Mouse (Mus musculus) heart, postnatal 0 days (tissue): ENCODE results near the gene Magi1. TPM values are rescaled to one million over a fixed set of nuclear protein-coding genes. Genes with fewer than 3 reads are reported as not detected.
A peak's percentile ranks its signal among the peaks of the same experiment; 100 is the strongest.
"Not testable (repeated sequence)": the region's sequence is repeated elsewhere in the genome, so short reads cannot be mapped to it uniquely, and the experiment has no call there.

Source experiments
- ATAC-seq: fragments of 200-750 bp; cut with Nextera tagmentation; 2 replicates; pipeline ENCODE4 v1.8.0; 2017; ENCODE audit warnings: low read depth, moderate number of reproducible peaks, moderate library complexity; ENCODE audit not compliant: insufficient read depth
- DNase-seq: peaks from one replicate; pipeline ENCODE4 v3.0.0-alpha.2; 2016; ENCODE audit warnings: low spot score
- H3K27ac ChIP-seq: fragments of 300-500 bp; sonication (generic); 2 replicates; pipeline ENCODE4 v1.5.1; 2014; ENCODE audit warnings: low read depth, mild to moderate bottlenecking
- H3K27me3 ChIP-seq: fragments of 300-500 bp; sonication (generic); 2 replicates; pipeline ENCODE4 v1.6.1; 2014; ENCODE audit warnings: low read length, mixed read lengths; ENCODE audit not compliant: control insufficient read depth, insufficient read depth
- H3K36me3 ChIP-seq: fragments of 300-500 bp; sonication (generic); replicated peaks from 2 replicates; pipeline ENCODE4 v1.6.1; 2014; ENCODE audit warnings: low read length, mixed read lengths; ENCODE audit not compliant: control insufficient read depth, insufficient read depth
- H3K4me1 ChIP-seq: fragments of 300-500 bp; sonication (generic); 2 replicates; pipeline ENCODE4 v1.6.1; 2014; ENCODE audit warnings: antibody characterized with exemption; ENCODE audit not compliant: control insufficient read depth, insufficient read depth
- H3K4me2 ChIP-seq: fragments of 300-500 bp; sonication (generic); 2 replicates; pipeline ENCODE4 v1.6.1; 2014; ENCODE audit warnings: low read depth, mild to moderate bottlenecking, low read length, moderate library complexity
- H3K4me3 ChIP-seq: fragments of 300-500 bp; sonication (generic); 2 replicates; pipeline ENCODE4 v1.5.1; 2014; ENCODE audit warnings: low read depth, low read length
- H3K9ac ChIP-seq: fragments of 300-500 bp; sonication (generic); replicated peaks from 2 replicates; pipeline ENCODE4 v1.6.1; 2014; ENCODE audit warnings: low read depth, low read length, mixed read lengths
- H3K9me3 ChIP-seq: fragments of 300-500 bp; sonication (generic); replicated peaks from 2 replicates; pipeline ENCODE4 v1.6.1; 2016; ENCODE audit warnings: low read length; ENCODE audit not compliant: control insufficient read depth
- CTCF ChIP-seq: IDR thresholded peaks from 2 replicates; pipeline ENCODE4 v1.5.1; 2016; ENCODE audit warnings: antibody characterized with exemption, control low read depth, low read depth
- EP300 ChIP-seq: IDR thresholded peaks from 2 replicates; pipeline ENCODE4 v1.6.1; 2016; ENCODE audit warnings: antibody characterized with exemption, low read depth
- WGBS: fragments of 180-500 bp; shearing (Covaris S2); extraction: QIAGEN DNeasy Blood & Tissue Kit; methylation state at CpG from one replicate; pipeline ENCODE4 v1.1.7; 2014; 5-methylcytosine and 5-hydroxymethylcytosine counted together
- polyA plus RNA-seq: library from polyadenylated mRNA; unstranded; fragments of >200 nt; fragmentation: Nextera tagmentation; extraction: Ambion mirVana; gene quantifications from 2 replicates; pipeline ENCODE4 v1.2.1, GENCODE M21; 2015
- total RNA-seq: library from RNA; depleted of rRNA; stranded (reverse); fragments of >200 nt; gene quantifications from 2 replicates; pipeline ENCODE4 v1.2.3, GENCODE M21; 2014; ENCODE audit warnings: low replicate concordance; rRNA removed

Magi1 gene
- total and polyA plus RNA-seq, 2 experiments from 2014 or later, result 4.6 to 15.3 TPM

DNA sequence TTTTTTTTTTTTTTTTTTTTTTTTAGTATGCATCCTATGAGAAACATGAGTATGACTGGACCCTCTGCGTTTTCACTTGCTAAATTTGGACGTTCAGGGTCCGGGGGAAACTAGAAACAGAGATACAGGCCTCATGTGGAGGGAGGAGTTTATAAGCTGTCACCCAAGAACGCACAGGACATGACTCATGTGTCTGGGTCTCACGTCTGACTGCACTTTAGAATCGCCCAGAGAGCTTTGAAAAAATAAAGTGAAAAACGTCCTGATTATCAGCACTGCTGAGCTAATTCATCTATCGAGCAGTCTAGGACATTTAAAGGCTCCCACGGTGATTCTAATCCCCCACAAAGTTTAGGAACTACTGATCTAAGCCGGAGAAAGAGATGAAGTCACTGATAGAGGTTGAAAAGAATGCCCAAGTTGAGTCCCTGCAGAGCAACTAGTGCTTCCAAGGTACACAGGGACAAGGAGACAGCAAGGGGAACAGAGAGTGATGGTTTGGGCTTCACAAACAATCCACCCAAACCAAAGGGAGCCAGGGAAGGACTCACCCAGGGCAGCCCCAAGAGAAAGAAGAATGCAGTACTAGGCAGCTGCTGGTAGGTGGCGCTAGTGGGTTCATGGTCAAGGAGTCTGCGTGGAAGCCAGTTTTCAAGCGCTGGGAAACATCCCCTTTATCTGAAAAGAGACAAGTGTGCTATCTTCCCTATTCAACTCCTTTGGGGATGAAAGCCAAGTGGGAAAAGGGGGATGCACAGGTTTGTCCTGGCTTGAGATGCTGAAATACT lies 626.3 kb downstream of the Magi1 start:
- peak; percentile 68 for ATAC-seq
- Histone ChIP-seq H3K9me3 (no peaks in the 10 kb centered on the region), H3K4me3 (no peak overlapping the region), H3K27ac (peak overlapping the region; percentile 70), H3K9ac (no peak overlapping the region), H3K36me3 (no peaks in the 10 kb centered on the region), H3K4me1 (no peaks in the 10 kb centered on the region), H3K27me3 (no peaks in the 10 kb centered on the region), H3K4me2 (no peak overlapping the region)
- 13% methylated on average over 13 of the region's 13 CpGs for whole genome bisulfite sequencing
- TF ChIP-seq EP300 (no peak), CTCF (peak; percentile 82)
- peak; percentile 50 for DNase-seq

GRCm38 (mm10) chr6:93648581-93649230 lies 635.0 kb downstream of the Magi1 start:
- peak; percentile 86 for DNase-seq
- Histone ChIP-seq H3K4me1 (0 out of 2 replicates have a peak, but pooled peaks cover 6% of the 10 kb centered on the region), H3K4me3 (no peak overlapping the region), H3K27ac (peak overlapping the region; percentile 46; the same call in 1 of the 2 replicates), H3K36me3 (no peaks in the 10 kb centered on the region), H3K9ac (no peak overlapping the region), H3K4me2 (no peak overlapping the region), H3K9me3 (no peaks in the 10 kb centered on the region), H3K27me3 (no peaks in the 10 kb centered on the region)
- TF ChIP-seq EP300 (no peak), CTCF (no peak)
- 63% methylated on average over 8 of the region's 8 CpGs for WGBS
- peak; percentile 74 for ATAC-seq

DNA sequence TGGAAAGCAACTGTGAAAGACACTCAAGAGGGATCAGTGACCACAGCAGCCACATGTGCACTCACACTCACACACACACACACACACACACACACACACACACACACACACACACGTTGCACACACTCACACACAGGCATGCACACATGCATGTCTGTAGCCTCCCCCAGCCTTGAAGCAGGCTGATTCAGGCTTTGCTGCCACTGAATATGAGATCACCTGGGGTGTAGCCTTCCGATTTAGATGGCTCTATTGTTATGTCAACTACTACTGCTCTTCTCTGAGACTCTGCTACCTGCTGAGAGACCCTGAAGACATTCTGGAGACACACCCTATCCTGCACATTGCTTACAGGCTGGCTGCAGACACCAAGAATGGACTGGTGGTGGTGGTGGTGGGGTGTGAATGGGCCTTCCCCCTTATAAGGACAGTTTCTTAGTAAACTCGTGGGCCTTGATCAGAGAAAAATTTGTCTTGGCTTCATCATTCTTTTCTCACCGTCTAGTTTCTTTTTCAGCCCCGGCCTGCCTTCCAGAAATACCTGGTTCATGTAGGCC lies 653.9 kb downstream of the Magi1 start:
- not testable (repeated sequence) for ATAC-seq, DNase-seq, H3K27me3 ChIP-seq, H3K27ac ChIP-seq, H3K9ac ChIP-seq, H3K9me3 ChIP-seq, H3K36me3 ChIP-seq, H3K4me3 ChIP-seq, H3K4me1 ChIP-seq, H3K4me2 ChIP-seq
- 56% methylated on average over 5 of the region's 5 CpGs for WGBS

DNA sequence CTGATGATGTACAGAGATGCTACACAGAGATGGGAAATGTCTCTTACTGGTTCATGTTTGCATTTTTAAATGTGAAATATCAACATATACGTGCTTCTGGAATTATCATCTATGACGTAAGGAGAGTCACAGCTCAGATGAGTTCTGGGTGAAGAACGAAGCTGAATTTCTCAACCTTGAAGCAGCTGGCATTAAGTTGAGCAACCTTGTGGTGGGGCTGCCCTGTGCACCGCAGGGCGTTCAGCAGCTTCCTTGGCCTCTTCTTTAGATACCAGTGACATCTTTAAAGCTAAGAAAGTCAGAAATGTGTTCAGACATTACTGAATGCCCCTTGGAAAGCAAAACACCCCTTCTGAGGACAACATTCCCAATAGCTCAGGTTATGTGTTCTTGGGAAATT lies 656.5 kb downstream of the Magi1 start:
- H3K4me3 ChIP-seq, result no peak overlapping the region
- H3K9me3 ChIP-seq, result no peaks in the 10 kb centered on the region
- no peaks in the 10 kb centered on the region for H3K36me3 ChIP-seq
- DNase-seq (no peak), ATAC-seq (no peak)
- WGBS, result 80% methylated on average over 5 of the region's 5 CpGs
- H3K27me3 ChIP-seq, result no peaks in the 10 kb centered on the region
- H3K4me2 ChIP-seq, result no peak overlapping the region
- TF ChIP-seq EP300, result no peak
- TF ChIP-seq CTCF, result no peak
- no peaks in the 10 kb centered on the region for H3K4me1 ChIP-seq
- no peak overlapping the region for H3K27ac ChIP-seq
- no peak overlapping the region for H3K9ac ChIP-seq

Other genes starting within 250 kb of the Magi1 start
- 12.9 and 17.9 TPM in 2 replicates for gene Slc25a26, start 216.4 kb upstream of the Magi1 start, total RNA-seq
- 13.4 and 15.0 TPM in 2 replicates for gene Slc25a26, start 216.4 kb upstream of the Magi1 start, polyA plus RNA-seq